Mouse (Mus musculus) adrenal gland, adult 18-20 months (tissue): ENCODE data around the gene Cavin3. TPM values are rescaled to one million over a fixed set of nuclear protein-coding genes. Genes with fewer than 3 reads are reported as not detected.
A peak's percentile ranks its signal among the peaks of the same experiment; 100 is the strongest.

Experiments
- DNase-seq, 2 experiments: peaks; one replicate each; pipeline ENCODE4 v3.0.0; 2021 to 2022; ENCODE audit warnings: low spot score in 2 of 2
- long read RNA-seq, 2 experiments: library from polyadenylated mRNA; stranded (forward); transcript quantifications; one replicate each; pipeline ENCODE4 v2.0.0; 2021
- total RNA-seq, 2 experiments: library from RNA; stranded (reverse); gene quantifications; 1 replicate in 1 of 2; 2 replicates in 1 of 2; pipeline ENCODE4 v1.2.3; 2021

Gene Cavin3
- total RNA-seq: 10 to 100 TPM; 53.5 to 63.7 TPM
- long read RNA-seq, experiment 1, transcript Cavin3-201 (2 exons, 1,662 nt): major isoform, 53 of 53 reads
- long read RNA-seq, experiment 1, partial matches to known transcripts: 0 of 53 reads
- long read RNA-seq, experiment 1, other reads (novel, unspliced or antisense): 0 of 53 reads
- long read RNA-seq, experiment 2, transcript Cavin3-201 (2 exons, 1,662 nt): major isoform, 204 of 209 reads
- long read RNA-seq, experiment 2, partial matches to known transcripts: 2 of 209 reads
- long read RNA-seq, experiment 2, other reads (novel, unspliced or antisense): 3 of 209 reads

GRCm38 (mm10) chr7:105481505-105482411, at the start of gene Cavin3:
Gene Cavin3 (minus strand): TSS chr7:105482300.
- DNase-seq: peak; percentile 80 to 85

GRCm38 (mm10) chr7:105528094-105528493, 46.0 kb upstream of the Cavin3 start:
- no peak for DNase-seq

GRCm38 (mm10) chr7:105527306-105527937, 45.3 kb upstream of the Cavin3 start:
- peak in 1 of 2 experiments; percentile 32 for DNase-seq

DNA sequence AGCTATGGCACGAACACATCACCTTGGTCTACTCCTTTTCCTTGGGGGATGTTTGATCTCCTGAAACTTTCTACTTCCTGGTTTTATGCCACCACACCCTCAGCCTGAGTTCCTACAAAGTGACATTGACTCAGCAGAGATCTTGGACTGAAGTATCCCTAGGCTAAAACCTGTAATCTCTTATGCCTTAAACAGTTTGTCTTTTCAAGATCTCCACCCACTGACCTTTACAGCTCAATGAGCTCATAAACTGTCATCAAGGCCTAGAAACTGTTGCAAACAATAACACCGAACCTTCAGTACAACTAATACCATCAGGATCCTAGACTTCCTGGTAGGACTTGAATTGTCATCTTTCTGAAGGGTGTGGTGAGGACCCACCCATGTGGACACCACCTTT, 42.1 kb upstream of the Cavin3 start:
- no peak for DNase-seq

- no peak for DNase-seq
These were observed 38.1 kb upstream of the Cavin3 start for GRCm38 (mm10) chr7:105520201-105520600.

DNA sequence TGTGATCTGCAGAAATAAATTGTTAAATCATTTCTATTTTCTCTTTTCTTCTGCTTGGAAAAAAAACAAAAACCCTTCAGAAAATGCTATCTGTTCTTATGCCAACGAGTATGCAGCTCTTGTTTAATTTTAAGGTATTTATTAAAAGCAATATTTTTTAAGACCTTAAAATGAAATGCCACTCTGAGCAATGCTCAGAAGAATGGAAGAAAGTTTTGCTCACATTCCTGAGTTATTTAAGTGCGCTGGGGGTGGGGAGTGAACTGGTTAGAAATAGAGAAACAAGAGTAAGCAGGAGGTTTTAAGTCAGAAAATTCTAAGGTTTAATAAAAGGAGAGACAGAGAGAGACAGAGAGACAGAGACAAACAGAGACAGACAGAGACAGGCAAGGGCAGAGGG, 37.7 kb upstream of the Cavin3 start:
- DNase-seq: no peak

DNA sequence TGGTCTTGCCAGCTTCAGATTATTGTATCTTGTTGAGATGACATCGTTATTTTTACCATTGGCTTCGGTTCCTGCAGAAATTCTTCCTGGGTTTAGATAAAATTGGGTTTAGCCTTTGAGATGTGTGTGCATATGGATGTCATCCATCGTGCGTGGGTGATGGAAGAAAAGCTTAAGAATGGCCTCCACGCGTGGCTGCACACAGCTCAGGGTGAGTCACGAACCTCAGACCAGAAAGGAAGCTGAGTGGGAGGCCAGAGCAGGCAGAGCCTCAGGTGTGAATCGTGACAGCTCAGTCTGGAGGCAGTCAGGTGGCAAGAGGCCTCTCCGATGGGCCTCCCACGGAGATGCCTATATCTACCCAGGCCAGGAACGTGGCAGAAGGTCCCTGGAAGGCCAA, 37.2 kb upstream of the Cavin3 start:
- DNase-seq: no peak

DNA sequence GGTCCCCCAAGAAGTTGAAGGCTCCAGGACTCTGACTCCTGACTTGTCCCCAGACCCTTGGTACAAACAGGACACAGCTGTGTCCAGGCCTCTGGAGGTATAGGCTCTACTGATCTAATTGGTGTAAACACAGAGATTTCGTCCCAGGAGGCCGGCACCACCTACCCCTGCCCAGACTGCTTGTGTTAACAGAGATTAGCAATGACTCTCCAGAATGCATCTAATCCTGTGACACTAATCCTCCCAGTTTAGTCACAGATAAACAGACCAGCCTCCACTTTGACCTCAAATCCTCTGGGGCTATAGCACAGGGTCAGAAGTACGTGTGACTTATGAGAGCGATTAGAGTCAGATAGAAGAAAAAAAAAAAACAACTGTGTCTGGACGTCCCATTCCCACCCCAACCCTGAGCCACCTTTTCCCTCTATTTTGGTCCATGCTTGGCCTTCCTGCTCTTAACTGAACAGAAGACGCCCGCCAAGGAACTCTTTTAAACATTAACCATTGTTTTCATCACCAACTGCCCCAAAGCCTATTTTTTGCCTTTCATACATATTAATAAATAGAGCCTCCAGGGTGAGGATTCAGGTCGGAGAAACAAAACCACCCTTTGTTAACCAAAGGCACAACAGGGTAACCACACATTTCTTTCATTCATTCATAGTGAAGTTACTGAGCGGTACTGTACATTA, 34.7 kb upstream of the Cavin3 start:
- no peak for DNase-seq

GRCm38 (mm10) chr7:105515178-105515577, 33.1 kb upstream of the Cavin3 start:
- DNase-seq: peak; percentile 62 to 70

GRCm38 (mm10) chr7:105514561-105514960, 32.5 kb upstream of the Cavin3 start:
- no peak for DNase-seq

- no peak for DNase-seq
These were observed 31.8 kb upstream of the Cavin3 start for GRCm38 (mm10) chr7:105513845-105514291.

DNA sequence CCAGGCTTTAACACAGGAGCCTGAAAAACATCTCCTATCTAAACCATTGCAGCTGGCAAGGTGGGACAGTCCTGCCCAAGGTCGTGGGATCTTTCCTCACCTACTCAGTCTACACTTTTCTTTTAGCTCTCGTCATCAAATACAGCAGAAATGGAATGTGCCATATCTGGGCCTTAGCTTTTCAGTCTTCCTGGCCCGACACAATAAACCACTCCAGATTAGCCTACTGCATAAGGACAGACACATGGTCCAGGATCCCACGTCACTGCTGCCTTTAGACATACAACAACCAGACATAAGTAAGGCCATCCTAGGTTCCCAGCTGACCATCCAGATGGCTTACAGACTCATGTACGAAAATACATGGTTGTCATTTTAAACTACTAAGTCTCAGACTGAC, 28.0 kb upstream of the Cavin3 start:
- DNase-seq: no peak

DNA sequence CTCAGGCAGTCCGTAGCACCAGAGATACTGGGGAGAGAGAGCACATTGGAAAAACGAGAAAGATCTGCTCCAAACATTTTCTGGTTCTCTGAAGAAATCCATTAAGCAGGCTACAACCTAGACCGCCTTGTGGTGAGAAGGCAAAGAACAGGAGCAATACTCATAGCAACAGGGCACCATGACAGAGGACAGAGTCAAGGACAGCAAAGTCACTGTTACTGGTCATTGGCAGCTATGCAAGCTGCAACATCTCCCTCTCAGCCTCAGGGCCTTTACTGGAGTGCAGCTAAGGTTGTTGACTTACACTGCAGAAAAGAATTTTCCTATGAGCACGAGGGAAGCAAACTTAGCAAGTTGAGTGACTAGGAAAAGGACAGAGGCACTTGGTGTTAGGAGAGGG, 25.2 kb upstream of the Cavin3 start:
- no peak for DNase-seq

DNA sequence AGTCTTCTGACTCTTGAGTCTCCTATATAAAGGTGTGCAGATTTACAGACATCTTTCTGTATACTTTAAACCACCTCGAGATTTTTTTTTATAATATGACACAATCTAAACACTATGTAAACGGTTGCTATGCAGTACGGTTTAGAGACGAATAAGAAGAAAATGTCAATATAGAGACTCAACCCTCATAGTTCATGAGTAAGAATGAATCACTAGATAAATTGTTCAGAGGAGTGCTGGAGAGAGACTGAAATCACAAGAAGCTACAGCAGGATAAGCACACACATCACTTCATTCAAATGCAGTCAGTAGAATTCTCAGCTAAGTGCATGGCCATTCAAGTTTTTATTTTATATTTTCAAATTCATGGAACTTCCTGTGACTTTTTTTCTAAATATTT, 19.9 kb upstream of the Cavin3 start:
- no peak for DNase-seq

DNA sequence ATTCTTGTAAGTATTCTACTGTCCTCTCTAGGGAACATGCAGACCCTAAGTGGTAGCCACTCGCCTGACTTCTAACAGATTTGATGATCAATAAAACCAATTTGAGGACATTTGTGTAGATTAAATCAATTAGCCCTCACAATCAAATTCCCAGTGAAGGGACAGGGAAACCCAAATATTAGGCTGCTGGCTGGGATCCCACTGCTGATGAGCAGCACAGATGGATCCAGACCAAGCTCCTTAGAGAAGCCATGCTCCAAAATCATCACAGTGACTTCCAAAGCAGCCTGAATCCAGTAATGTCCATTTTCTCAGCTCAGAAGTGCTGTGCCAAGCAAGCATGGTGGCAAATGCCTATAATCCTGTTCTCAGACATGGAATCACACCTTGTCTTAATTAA, 17.6 kb upstream of the Cavin3 start:
- DNase-seq: no peak

DNA sequence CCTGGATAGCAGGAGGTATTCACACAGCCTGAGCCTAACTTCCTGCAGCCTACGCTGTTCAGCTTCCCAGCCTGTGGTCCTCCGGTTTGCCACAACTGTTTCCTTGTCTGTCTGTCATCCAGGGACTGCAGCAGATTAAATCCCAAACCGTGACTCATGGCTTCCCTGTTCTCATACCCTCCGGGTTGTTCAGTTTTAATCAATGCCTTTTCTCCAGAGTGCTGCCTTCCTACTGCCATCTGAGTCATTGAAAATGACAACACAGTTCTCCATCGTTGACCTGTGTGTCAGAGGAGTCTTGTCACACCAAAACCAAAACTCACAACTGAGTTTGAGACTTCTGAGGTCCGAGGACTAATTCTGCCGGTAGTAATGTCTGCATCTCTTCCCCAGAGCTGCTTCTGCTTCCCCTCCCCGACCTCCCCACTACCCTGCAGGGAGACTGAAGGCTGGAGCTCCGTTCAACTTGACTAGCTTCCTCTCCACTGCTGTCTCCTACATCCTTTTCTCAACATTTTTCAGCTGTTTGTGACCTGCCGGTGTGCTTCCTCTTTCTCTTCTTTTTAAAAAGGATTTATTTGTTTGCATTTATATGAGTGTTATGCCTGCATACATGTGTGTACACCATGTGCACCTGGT, 16.9 kb upstream of the Cavin3 start:
- no peak for DNase-seq

- no peak for DNase-seq
These were observed 15.8 kb upstream of the Cavin3 start for GRCm38 (mm10) chr7:105497881-105498280.

- no peak for DNase-seq
These were observed 5.2 kb upstream of the Cavin3 start for GRCm38 (mm10) chr7:105487104-105487876.

DNA sequence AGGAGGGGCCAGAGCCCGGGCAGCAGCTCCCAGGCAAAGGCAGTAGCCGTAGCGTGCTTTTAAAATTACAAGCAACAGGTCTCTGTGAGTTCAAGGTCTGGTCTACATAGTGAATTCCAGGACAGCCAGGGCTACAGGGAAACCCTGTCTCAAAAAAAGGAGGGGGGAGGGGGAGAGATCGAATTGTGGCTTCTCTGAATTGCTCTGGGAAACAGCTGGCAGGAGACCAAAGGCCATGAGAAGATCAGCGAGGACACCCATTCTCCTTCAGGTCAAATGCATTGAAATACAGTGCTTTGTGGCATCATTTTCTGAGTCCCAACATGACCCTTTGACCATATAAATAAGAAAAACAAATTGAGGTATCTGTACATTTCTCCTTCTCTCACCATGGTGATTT, 2.9 kb upstream of the Cavin3 start:
- peak in 1 of 2 experiments; percentile 25 for DNase-seq

DNA sequence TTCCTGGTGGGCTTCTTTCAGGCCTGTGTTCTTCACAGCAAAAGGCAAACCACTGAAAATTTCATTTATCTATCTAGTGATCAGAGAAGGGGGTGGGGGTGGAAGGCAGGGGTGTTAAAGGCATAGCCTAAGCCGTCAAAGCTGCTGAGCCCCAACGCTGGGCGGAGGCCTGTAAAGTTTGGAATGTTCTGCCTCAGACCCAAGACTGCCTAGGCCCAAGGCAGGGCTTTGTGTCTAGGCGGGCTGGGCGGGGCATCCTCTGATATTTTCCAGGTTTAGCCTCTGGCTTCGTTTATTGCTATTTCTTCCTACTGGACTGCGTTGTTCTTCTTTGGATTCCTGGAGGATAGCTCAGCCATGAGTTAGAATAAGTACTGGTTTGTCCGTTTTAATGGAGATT, 326 bp upstream of the Cavin3 start:
- DNase-seq: no peak
